Mouse (Mus musculus) limb, embryonic 12.5 days (tissue): ENCODE measurements at regions not wholly inside any gene's neighbourhood (a gene's known extent, or its start where the extent isn't known, plus 50 kb on each side); places are given as distances from the start of the nearest gene placed in this dataset.

Experiments used
- ATAC-seq: fragments of 200-750 bp; cut with Nextera tagmentation; 2 replicates; pipeline ENCODE4 v1.8.0; 2017; ENCODE audit warnings: low read depth, moderate TSS enrichment; ENCODE audit not compliant: insufficient number of reproducible peaks, insufficient read depth, low FRiP score, low TSS enrichment
- H3K27ac ChIP-seq: fragments of 300-500 bp; sonication (generic); 2 replicates; pipeline ENCODE4 v1.5.1; 2016; ENCODE audit warnings: mild to moderate bottlenecking, moderate library complexity
- H3K27me3 ChIP-seq: fragments of 300-500 bp; sonication (generic); 2 replicates; pipeline ENCODE4 v1.6.1; 2016; ENCODE audit warnings: mild to moderate bottlenecking, moderate library complexity
- H3K36me3 ChIP-seq: fragments of 300-500 bp; sonication (generic); 2 replicates; pipeline ENCODE4 v1.6.1; 2016; ENCODE audit warnings: mild to moderate bottlenecking, moderate library complexity
- H3K4me1 ChIP-seq: fragments of 300-500 bp; sonication (generic); replicated peaks from 2 replicates; pipeline ENCODE4 v1.6.1; 2016
- H3K4me2 ChIP-seq: fragments of 300-500 bp; sonication (generic); 2 replicates; pipeline ENCODE4 v1.6.1; 2016; ENCODE audit warnings: mild to moderate bottlenecking, moderate library complexity
- H3K4me3 ChIP-seq: fragments of 300-500 bp; sonication (generic); replicated peaks from 2 replicates; pipeline ENCODE4 v1.5.1; 2016; ENCODE audit warnings: mild to moderate bottlenecking
- H3K9ac ChIP-seq: fragments of 300-500 bp; sonication (generic); replicated peaks from 2 replicates; pipeline ENCODE4 v1.6.1; 2016; ENCODE audit warnings: mild to moderate bottlenecking, moderate library complexity
- H3K9me3 ChIP-seq: fragments of 300-500 bp; sonication (generic); 2 replicates; pipeline ENCODE4 v1.6.1; 2016; ENCODE audit warnings: mild to moderate bottlenecking, moderate library complexity
- WGBS: fragments of 180-500 bp; shearing (Covaris S2); methylation state at CpG from one replicate; pipeline ENCODE4 v1.1.7; 2016; 5-methylcytosine and 5-hydroxymethylcytosine counted together

GRCm38 (mm10) chr5:133078390-133078789, 535.2 kb upstream of the Auts2 start:
- ATAC-seq = no peak
- WGBS = 65% methylated on average over 4 of the region's 4 CpGs
- H3K9me3 ChIP-seq = no peaks in the 10 kb centered on the region

GRCm38 (mm10) chr5:133073317-133073716, 530.2 kb upstream of the Auts2 start:
- ATAC-seq = no peak
- no peak overlapping the region for H3K4me3 ChIP-seq
- no peak overlapping the region for H3K4me2 ChIP-seq
- H3K36me3 ChIP-seq = no peaks in the 10 kb centered on the region
- no peaks in the 10 kb centered on the region for H3K4me1 ChIP-seq
- no peaks in the 10 kb centered on the region for H3K9me3 ChIP-seq
- WGBS = 60% methylated on average over 2 of the region's 2 CpGs
- H3K27ac ChIP-seq = no peak overlapping the region
- H3K9ac ChIP-seq = no peak overlapping the region
- 0 out of 2 replicates have a peak, but pooled peaks cover 4% of the 10 kb centered on the region for H3K27me3 ChIP-seq

More at GRCm38 (mm10) chr5:133078390-133078789, 535.2 kb upstream of the Auts2 start:
- Histone ChIP-seq H3K4me3 (no peak overlapping the region), H3K27me3 (no peaks in the 10 kb centered on the region), H3K36me3 (no peaks in the 10 kb centered on the region), H3K9ac (no peak overlapping the region), H3K27ac (no peak overlapping the region), H3K4me2 (no peak overlapping the region), H3K4me1 (peaks cover 8% of the 10 kb centered on the region)

GRCm38 (mm10) chr5:133070141-133070540, 527.0 kb upstream of the Auts2 start:
- Histone ChIP-seq H3K4me3 (no peak overlapping the region), H3K27me3 (peaks cover 4% of the 10 kb centered on the region; the same call in 1 of the 2 replicates), H3K9me3 (no peaks in the 10 kb centered on the region), H3K4me1 (no peaks in the 10 kb centered on the region), H3K4me2 (no peak overlapping the region), H3K36me3 (no peaks in the 10 kb centered on the region), H3K9ac (no peak overlapping the region), H3K27ac (no peak overlapping the region)
- no peak for ATAC-seq

GRCm38 (mm10) chr5:133062481-133062880, 519.3 kb upstream of the Auts2 start:
- no peak overlapping the region for H3K27ac ChIP-seq
- H3K27me3 ChIP-seq = no peaks in the 10 kb centered on the region; the same call in 1 of the 2 replicates
- no peak overlapping the region for H3K9ac ChIP-seq
- ATAC-seq = no peak
- 85% methylated on average over 3 of the region's 3 CpGs for WGBS
- no peaks in the 10 kb centered on the region for H3K4me1 ChIP-seq
- no peaks in the 10 kb centered on the region for H3K9me3 ChIP-seq
- H3K4me3 ChIP-seq = no peak overlapping the region
- H3K36me3 ChIP-seq = no peaks in the 10 kb centered on the region
- H3K4me2 ChIP-seq = no peak overlapping the region

GRCm38 (mm10) chr5:133047456-133047855, 504.3 kb upstream of the Auts2 start:
- Histone ChIP-seq H3K9ac (no peak overlapping the region), H3K36me3 (no peaks in the 10 kb centered on the region), H3K4me2 (no peak overlapping the region), H3K9me3 (no peaks in the 10 kb centered on the region), H3K27ac (no peak overlapping the region), H3K4me3 (no peak overlapping the region), H3K27me3 (no peaks in the 10 kb centered on the region), H3K4me1 (no peaks in the 10 kb centered on the region)
- no peak for ATAC-seq
- 93% methylated on average over 4 of the region's 4 CpGs for WGBS

- H3K4me2 ChIP-seq = no peak overlapping the region
- H3K9me3 ChIP-seq = no peaks in the 10 kb centered on the region
- H3K4me3 ChIP-seq = no peak overlapping the region
- H3K27ac ChIP-seq = no peak overlapping the region
- no peaks in the 10 kb centered on the region for H3K27me3 ChIP-seq
- no peaks in the 10 kb centered on the region for H3K36me3 ChIP-seq
- no peak overlapping the region for H3K9ac ChIP-seq
- no peak for ATAC-seq
- H3K4me1 ChIP-seq = no peaks in the 10 kb centered on the region
- WGBS = 86% methylated on average over 9 of the region's 9 CpGs
Observed at GRCm38 (mm10) chr5:133045637-133046036, 502.5 kb upstream of the Auts2 start.

GRCm38 (mm10) chr5:133027590-133027989, 484.4 kb upstream of the Auts2 start:
- Histone ChIP-seq H3K27me3 (0 out of 2 replicates have a peak, but pooled peaks cover 6% of the 10 kb centered on the region), H3K4me3 (no peak overlapping the region), H3K9ac (no peak overlapping the region), H3K4me2 (no peak overlapping the region), H3K4me1 (no peaks in the 10 kb centered on the region), H3K36me3 (no peaks in the 10 kb centered on the region), H3K27ac (no peak overlapping the region), H3K9me3 (peaks cover 7% of the 10 kb centered on the region; the same call in 1 of the 2 replicates)
- ATAC-seq = no peak
- 88% methylated on average over 4 of the region's 4 CpGs for WGBS

- no peak overlapping the region for H3K4me3 ChIP-seq
- no peak overlapping the region for H3K27ac ChIP-seq
- peaks cover 10% of the 10 kb centered on the region; the same call in 1 of the 2 replicates for H3K9me3 ChIP-seq
- no peak overlapping the region for H3K9ac ChIP-seq
- no peaks in the 10 kb centered on the region for H3K27me3 ChIP-seq
- H3K4me1 ChIP-seq = no peaks in the 10 kb centered on the region
- 73% methylated on average over 4 of the region's 4 CpGs for WGBS
- H3K4me2 ChIP-seq = no peak overlapping the region
- H3K36me3 ChIP-seq = no peaks in the 10 kb centered on the region
- no peak for ATAC-seq
Observed at GRCm38 (mm10) chr5:133025121-133025520, 482.0 kb upstream of the Auts2 start.

- H3K36me3 ChIP-seq = no peaks in the 10 kb centered on the region
- ATAC-seq = no peak
- no peaks in the 10 kb centered on the region for H3K4me1 ChIP-seq
- H3K9ac ChIP-seq = no peak overlapping the region
- no peak overlapping the region for H3K4me3 ChIP-seq
- 0 out of 2 replicates have a peak, but pooled peaks cover 6% of the 10 kb centered on the region for H3K9me3 ChIP-seq
- no peaks in the 10 kb centered on the region for H3K27me3 ChIP-seq
- H3K4me2 ChIP-seq = no peak overlapping the region
- H3K27ac ChIP-seq = no peak overlapping the region
Observed at GRCm38 (mm10) chr5:133020821-133021220, 477.7 kb upstream of the Auts2 start.

GRCm38 (mm10) chr5:133020116-133020515, 477.0 kb upstream of the Auts2 start:
- ATAC-seq = no peak
- H3K4me2 ChIP-seq = no peak overlapping the region
- WGBS = 61% methylated on average over 1 of the region's 1 CpGs

GRCm38 (mm10) chr5:133010624-133011575, 467.8 kb upstream of the Auts2 start:
- WGBS = 91% methylated on average over 14 of the region's 14 CpGs
- no peak for ATAC-seq
- Histone ChIP-seq H3K9ac (no peak overlapping the region), H3K36me3 (no peaks in the 10 kb centered on the region), H3K4me2 (no peak overlapping the region), H3K27me3 (no peaks in the 10 kb centered on the region), H3K4me1 (no peaks in the 10 kb centered on the region), H3K4me3 (no peak overlapping the region), H3K9me3 (no peaks in the 10 kb centered on the region), H3K27ac (no peak overlapping the region)

More at GRCm38 (mm10) chr5:133020116-133020515, 477.0 kb upstream of the Auts2 start:
- Histone ChIP-seq H3K27me3 (no peaks in the 10 kb centered on the region), H3K4me3 (no peak overlapping the region), H3K9ac (no peak overlapping the region), H3K9me3 (0 out of 2 replicates have a peak, but pooled peaks cover 6% of the 10 kb centered on the region), H3K27ac (no peak overlapping the region), H3K4me1 (no peaks in the 10 kb centered on the region), H3K36me3 (no peaks in the 10 kb centered on the region)
